Comparison of ENCODE assay signal across 21 mouse cellular contexts in the genomic region with DNA sequence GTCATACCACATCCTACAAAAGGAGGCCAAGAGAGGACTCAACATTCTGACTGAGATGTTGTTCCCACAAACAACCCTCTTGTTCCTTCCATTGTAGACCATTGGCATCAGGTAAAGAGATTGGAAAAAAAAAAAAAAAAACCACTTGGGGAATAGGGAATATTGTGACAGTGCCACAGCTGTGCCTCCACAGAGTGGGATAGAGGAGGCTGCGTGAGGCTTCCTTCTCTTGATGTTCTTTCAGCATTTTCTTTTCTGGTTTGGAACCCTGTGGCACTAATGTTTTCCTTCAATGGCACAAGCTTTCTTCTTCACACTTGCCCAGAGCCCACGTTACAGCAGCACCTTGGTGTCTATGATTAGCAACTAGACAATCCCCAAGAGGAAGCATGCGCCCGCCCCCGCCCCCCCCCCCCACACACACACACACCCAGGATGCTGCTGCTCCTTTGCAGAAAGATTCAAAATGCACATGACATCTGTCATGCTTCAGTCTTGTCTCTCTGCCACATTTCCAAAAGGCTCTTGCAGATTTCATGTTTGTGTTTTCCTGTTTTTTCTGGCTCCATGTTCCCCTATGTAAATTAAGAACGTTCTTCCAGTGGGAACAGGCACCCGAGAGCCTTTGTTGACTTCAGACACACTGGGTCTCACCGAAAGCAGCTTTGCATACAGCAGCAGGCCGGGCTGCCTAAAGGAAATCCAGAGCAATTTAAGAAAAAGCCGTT.
DNase-seq lines count a peak whose midpoint lies in the region; ATAC-seq lines count a peak whose summit lies in the region.
"Had no signal": no experiment of that assay in that cellular context is flagged by ENCODE, and none has a peak within 500 bp of the region (broad histone marks: within the 10 kb centered on the region; RNA-seq: fewer than 3 reads in every experiment).

No protein-coding gene starts in this region.

- H3K4me2 ChIP-seq in hindbrain, embryonic 11.5 days (replicated peaks; ENCODE audit: low read depth, low read length), result no peak overlapping the region
- no peak overlapping the region for H3K4me2 ChIP-seq in embryonic facial prominence, embryonic 15.5 days (replicated peaks)
- H3K4me2 ChIP-seq in midbrain, embryonic 15.5 days, result no peak overlapping the region
- no peak overlapping the region for H3K4me2 ChIP-seq in intestine, embryonic 16.5 days (ENCODE audit: low read depth, low read length)
- H3K4me2 ChIP-seq: heart, embryonic 12.5 days; hindbrain, embryonic 15.5 days; limb, embryonic 13.5 days; neural tube, embryonic 13.5 days had no signal

- H3K9me3 ChIP-seq in hindbrain, embryonic 11.5 days (ENCODE audit: control insufficient read depth, low read length), result no peaks in the 10 kb centered on the region
- H3K9me3 ChIP-seq in hindbrain, embryonic 10.5 days, result no peaks in the 10 kb centered on the region
- H3K9me3 ChIP-seq in embryonic facial prominence, embryonic 15.5 days (replicated peaks), result no peaks in the 10 kb centered on the region
- no peaks in the 10 kb centered on the region for H3K9me3 ChIP-seq in midbrain, embryonic 15.5 days
- H3K9me3 ChIP-seq in intestine, embryonic 16.5 days (ENCODE audit: control insufficient read depth, low read length), result no peaks in the 10 kb centered on the region
- H3K9me3 ChIP-seq: heart, embryonic 12.5 days; hindbrain, embryonic 15.5 days; limb, embryonic 13.5 days; neural tube, embryonic 13.5 days had no signal

- H3K27ac ChIP-seq in hindbrain, embryonic 11.5 days (ENCODE audit: low read depth, low read length), result no peak overlapping the region
- H3K27ac ChIP-seq in hindbrain, embryonic 10.5 days, result no peak overlapping the region
- peak overlapping the region; percentile 44; the same call in 1 of the 2 replicates for H3K27ac ChIP-seq in embryonic facial prominence, embryonic 15.5 days (replicated peaks)
- H3K27ac ChIP-seq in midbrain, embryonic 15.5 days, result 0 out of 2 replicates have a peak overlapping the region, but pooled peaks have one; percentile 42
- H3K27ac ChIP-seq in intestine, embryonic 16.5 days (ENCODE audit: low read length), result no peak overlapping the region
- H3K27ac ChIP-seq: hindbrain, embryonic 15.5 days; kidney, postnatal 0 days; limb, embryonic 13.5 days; liver, embryonic 14.5 days; neural tube, embryonic 13.5 days had no signal

- no peaks in the 10 kb centered on the region for H3K4me1 ChIP-seq in hindbrain, embryonic 11.5 days (replicated peaks; ENCODE audit: control insufficient read depth, insufficient read depth, low read length)
- no peaks in the 10 kb centered on the region for H3K4me1 ChIP-seq in hindbrain, embryonic 10.5 days (replicated peaks)
- 0 out of 2 replicates have a peak, but pooled peaks cover 3% of the 10 kb centered on the region for H3K4me1 ChIP-seq in embryonic facial prominence, embryonic 15.5 days
- peaks cover 4% of the 10 kb centered on the region; the same call in 1 of the 2 replicates for H3K4me1 ChIP-seq in midbrain, embryonic 15.5 days
- H3K4me1 ChIP-seq in intestine, embryonic 16.5 days (ENCODE audit: control insufficient read depth, insufficient read depth, low read length), result no peaks in the 10 kb centered on the region
- H3K4me1 ChIP-seq: heart, embryonic 12.5 days; hindbrain, embryonic 15.5 days; limb, embryonic 13.5 days had no signal

- H3K36me3 ChIP-seq in hindbrain, embryonic 11.5 days (ENCODE audit: control insufficient read depth, insufficient read depth, low read length), result no peaks in the 10 kb centered on the region
- no peaks in the 10 kb centered on the region for H3K36me3 ChIP-seq in hindbrain, embryonic 10.5 days
- H3K36me3 ChIP-seq in embryonic facial prominence, embryonic 15.5 days, result no peaks in the 10 kb centered on the region
- no peaks in the 10 kb centered on the region for H3K36me3 ChIP-seq in midbrain, embryonic 15.5 days (replicated peaks)
- H3K36me3 ChIP-seq in intestine, embryonic 16.5 days (ENCODE audit: control insufficient read depth, insufficient read depth, low read length), result no peaks in the 10 kb centered on the region
- H3K36me3 ChIP-seq: heart, embryonic 12.5 days; hindbrain, embryonic 15.5 days; limb, embryonic 13.5 days; neural tube, embryonic 13.5 days had no signal

- no peaks in the 10 kb centered on the region for H3K27me3 ChIP-seq in hindbrain, embryonic 11.5 days (ENCODE audit: control insufficient read depth, insufficient read depth, low read length)
- H3K27me3 ChIP-seq in hindbrain, embryonic 10.5 days (ENCODE audit: insufficient read depth, poor library complexity, severe bottlenecking), result no peaks in the 10 kb centered on the region
- no peaks in the 10 kb centered on the region for H3K27me3 ChIP-seq in embryonic facial prominence, embryonic 15.5 days
- H3K27me3 ChIP-seq in midbrain, embryonic 15.5 days (replicated peaks), result no peaks in the 10 kb centered on the region
- H3K27me3 ChIP-seq in intestine, embryonic 16.5 days (replicated peaks; ENCODE audit: control insufficient read depth, insufficient read depth, low read length), result no peaks in the 10 kb centered on the region
- H3K27me3 ChIP-seq: heart, embryonic 12.5 days; hindbrain, embryonic 15.5 days; limb, embryonic 13.5 days; neural tube, embryonic 13.5 days; Patski had no signal

- WGBS in hindbrain, embryonic 11.5 days, result 54% methylated on average over 10 of the region's 10 CpGs
- WGBS in hindbrain, embryonic 10.5 days, result 53% methylated on average over 10 of the region's 10 CpGs
- WGBS in embryonic facial prominence, embryonic 15.5 days, result 42% methylated on average over 10 of the region's 10 CpGs
- WGBS in midbrain, embryonic 15.5 days, result 38% methylated on average over 10 of the region's 10 CpGs
- WGBS in intestine, embryonic 16.5 days, result 56% methylated on average over 10 of the region's 10 CpGs

- no peak overlapping the region for H3K4me3 ChIP-seq in hindbrain, embryonic 11.5 days (ENCODE audit: low read depth, low read length)
- no peak overlapping the region for H3K4me3 ChIP-seq in hindbrain, embryonic 10.5 days
- H3K4me3 ChIP-seq in embryonic facial prominence, embryonic 15.5 days (replicated peaks), result no peak overlapping the region
- H3K4me3 ChIP-seq in midbrain, embryonic 15.5 days, result no peak overlapping the region
- H3K4me3 ChIP-seq in intestine, embryonic 16.5 days (ENCODE audit: low read length), result no peak overlapping the region
- H3K4me3 ChIP-seq: heart, embryonic 12.5 days; hindbrain, embryonic 15.5 days; limb, embryonic 13.5 days; neural tube, embryonic 13.5 days had no signal

- no peak overlapping the region for H3K9ac ChIP-seq in hindbrain, embryonic 11.5 days (ENCODE audit: low read depth, low read length)
- no peak overlapping the region for H3K9ac ChIP-seq in embryonic facial prominence, embryonic 15.5 days
- H3K9ac ChIP-seq in midbrain, embryonic 15.5 days, result no peak overlapping the region
- H3K9ac ChIP-seq in intestine, embryonic 16.5 days (ENCODE audit: low read depth, low read length), result no peak overlapping the region
- H3K9ac ChIP-seq: heart, embryonic 12.5 days; hindbrain, embryonic 15.5 days; limb, embryonic 13.5 days; liver, embryonic 14.5 days; neural tube, embryonic 13.5 days had no signal

- ATAC-seq in hindbrain, embryonic 11.5 days (ENCODE audit: low FRiP score), result no peak
- ATAC-seq in embryonic facial prominence, embryonic 15.5 days (ENCODE audit: insufficient number of reproducible peaks, low FRiP score, low TSS enrichment, low read depth), result no peak
- ATAC-seq in midbrain, embryonic 15.5 days (replicated peaks), result peak; percentile 75
- ATAC-seq in intestine, embryonic 16.5 days, result no peak
- ATAC-seq: lung, postnatal 0 days; Patski had no signal

- peak; percentile 3 for DNase-seq in hindbrain, embryonic 11.5 days (ENCODE audit: low spot score)
- DNase-seq in hindbrain, embryonic 10.5 days (ENCODE audit: low spot score), result no peak
- peak; percentile 17 for DNase-seq in ZHBTc4 (ENCODE audit: low read depth, low spot score)
- no peak for DNase-seq in kidney, postnatal 4 days
- DNase-seq: cerebellum, adult 9-11 months; gastrocnemius, postnatal 10 days; heart, adult 11 months; heart, postnatal 14 days; kidney, adult 11 months; thymus, postnatal 14 days had no signal

Comparison
In these comparisons a context has a peak if more than half of its experiments do, and no peak if none do; other contexts are left out.
1. DNase-seq: peak in hindbrain, embryonic 11.5 days (single experiment) and ZHBTc4 (single experiment); none in hindbrain, embryonic 10.5 days (single experiment) and kidney, postnatal 4 days (0 of 2).
2. H3K27ac ChIP-seq: peak in embryonic facial prominence, embryonic 15.5 days (single experiment) and midbrain, embryonic 15.5 days (single experiment); none in hindbrain, embryonic 11.5 days (single experiment), hindbrain, embryonic 10.5 days (single experiment) and intestine, embryonic 16.5 days (single experiment).